Comparison of ENCODE assay signal across 21 mouse cellular contexts in genomic region chr5:132448401-132449066, GRCm38 (mm10).
"Had no signal": no experiment of that assay in that cellular context is flagged by ENCODE, and none has a peak within 500 bp of the region (broad histone marks: within the 10 kb centered on the region; RNA-seq: fewer than 3 reads in every experiment).

No protein-coding gene starts in this region.

- H3K27ac ChIP-seq: intestine, embryonic 15.5 days; kidney, embryonic 15.5 days; limb, embryonic 12.5 days; limb, embryonic 15.5 days; macrophage; midbrain, embryonic 10.5 days; midbrain, embryonic 13.5 days; neural tube, embryonic 13.5 days; stomach, postnatal 0 days had no signal

- H3K9ac ChIP-seq: intestine, embryonic 15.5 days; kidney, embryonic 15.5 days; limb, embryonic 12.5 days; limb, embryonic 15.5 days; lung, embryonic 14.5 days; midbrain, embryonic 13.5 days; neural tube, embryonic 13.5 days had no signal

- H3K4me3 ChIP-seq: intestine, embryonic 15.5 days; kidney, embryonic 15.5 days; limb, embryonic 12.5 days; limb, embryonic 15.5 days; midbrain, embryonic 10.5 days; midbrain, embryonic 13.5 days; myocyte; neural tube, embryonic 13.5 days had no signal

- H3K36me3 ChIP-seq: intestine, embryonic 15.5 days; kidney, embryonic 15.5 days; limb, embryonic 12.5 days; limb, embryonic 15.5 days; midbrain, embryonic 10.5 days; midbrain, embryonic 13.5 days; neural tube, embryonic 13.5 days had no signal

- DNase-seq: kidney, adult 11 months; kidney, adult 8-10 months; kidney, postnatal 10 days; kidney, postnatal 4 days; left cerebral cortex, postnatal 4 days; lung, embryonic 14.5 days; right cerebral cortex, postnatal 4 days; thymus, adult 2 months; thymus, postnatal 14 days had no signal

- H3K9me3 ChIP-seq: intestine, embryonic 15.5 days; kidney, embryonic 15.5 days; limb, embryonic 12.5 days; limb, embryonic 15.5 days; midbrain, embryonic 10.5 days; midbrain, embryonic 13.5 days; neural tube, embryonic 13.5 days had no signal

- H3K27me3 ChIP-seq: intestine, embryonic 15.5 days; kidney, embryonic 15.5 days; limb, embryonic 12.5 days; limb, embryonic 15.5 days; midbrain, embryonic 13.5 days; neural tube, embryonic 13.5 days had no signal

- H3K4me1 ChIP-seq: intestine, embryonic 15.5 days had no signal

- ATAC-seq: intestine, embryonic 15.5 days; lung, postnatal 0 days; midbrain, embryonic 13.5 days; midbrain, embryonic 16.5 days had no signal

- H3K4me2 ChIP-seq: intestine, embryonic 15.5 days; kidney, embryonic 15.5 days; limb, embryonic 12.5 days; limb, embryonic 15.5 days; lung, embryonic 14.5 days; midbrain, embryonic 13.5 days; neural tube, embryonic 13.5 days had no signal
